Mouse (Mus musculus) adrenal gland, postnatal 0 days (tissue): ENCODE results near the gene Echdc1. TPM values are rescaled to one million over a fixed set of nuclear protein-coding genes. Genes with fewer than 3 reads are reported as not detected.

Experiments
- polyA plus RNA-seq: library from polyadenylated mRNA; unstranded; fragments of >200 nt; fragmentation: Nextera tagmentation; extraction: Ambion mirVana; gene quantifications from 2 replicates; pipeline ENCODE4 v1.2.1, GENCODE M21; 2015

The Echdc1 gene
- polyA plus RNA-seq, result 15.7 and 22.0 TPM in 2 replicates

DNA sequence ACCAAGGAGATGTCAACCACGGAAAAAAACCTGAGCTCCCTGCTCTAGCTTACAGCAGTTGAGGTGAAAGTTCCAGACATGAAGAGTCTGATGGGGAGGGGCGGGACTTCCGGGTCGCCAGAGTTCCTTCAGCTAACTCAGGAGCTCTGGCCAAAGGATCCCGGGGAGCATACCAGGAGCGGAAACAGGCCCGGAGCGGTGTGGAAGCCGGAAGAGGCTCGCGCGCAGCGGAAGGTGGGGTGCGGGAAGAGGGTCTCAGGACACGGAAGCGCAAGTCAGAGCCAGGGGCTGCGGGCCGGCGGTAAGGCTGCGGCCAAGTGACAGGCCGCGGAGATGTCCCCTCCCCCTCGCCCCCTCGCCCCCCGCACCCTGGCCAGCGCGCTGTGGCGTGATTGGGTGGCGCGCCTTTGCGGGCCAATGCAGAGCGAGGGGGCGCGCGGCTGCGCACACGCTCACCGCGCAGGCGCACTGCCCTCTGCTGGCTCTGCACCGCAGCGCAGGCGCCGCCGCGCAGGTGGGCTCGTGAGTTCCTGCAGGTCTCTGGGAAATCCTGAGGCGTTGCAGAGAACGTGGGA is at the start of gene Echdc1:
Gene Echdc1, plus strand, starts transcription at position 103 of the 575 bp plus-strand sequence.

DNA sequence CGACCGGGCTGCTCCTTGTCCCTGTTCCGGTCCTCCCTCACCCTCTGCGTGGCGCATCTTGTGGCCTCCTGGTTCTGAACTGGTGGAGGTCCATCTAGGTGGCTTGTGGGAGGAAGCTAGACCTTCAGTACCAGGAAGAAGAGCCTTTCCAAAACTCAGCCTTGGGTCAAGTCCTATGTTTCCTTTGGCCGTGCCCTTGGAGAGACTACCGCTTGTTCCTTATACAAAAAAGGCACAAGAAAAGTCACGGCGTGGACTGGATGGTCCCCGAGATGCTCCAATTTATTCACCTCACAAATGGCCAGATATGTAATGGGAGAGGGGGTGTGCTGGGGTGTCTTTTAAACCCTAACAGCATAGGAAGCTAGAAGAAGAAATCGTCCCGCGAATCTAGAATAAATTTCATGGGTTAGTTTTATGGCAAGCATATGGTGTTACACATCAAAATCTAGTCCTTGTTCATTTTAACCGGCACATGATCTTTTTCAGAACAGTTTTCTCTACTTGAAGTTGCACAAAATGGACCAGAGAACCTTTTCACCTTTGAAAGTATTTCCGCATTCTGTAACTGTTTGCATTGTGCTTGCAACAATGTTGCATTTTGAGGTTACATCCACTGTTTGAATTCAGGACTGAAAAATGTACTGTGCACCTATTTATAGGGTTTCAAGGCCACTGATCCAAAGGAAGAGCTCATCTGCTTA is 49.4 kb downstream of the Echdc1 start, which contains the start of gene Rnf146:
Gene Rnf146, minus strand, starts transcription at position 246 of the 704 bp plus-strand sequence.

Other genes with a start within 250 kb of the Echdc1 start
- gene Soga3, start 169.3 kb upstream of the Echdc1 start, polyA plus RNA-seq, result 15.7 and 20.9 TPM in 2 replicates
- 0.80 and 1.1 TPM in 2 replicates for gene Gm49353, start 114.2 kb upstream of the Echdc1 start, polyA plus RNA-seq
- 0.81 and 2.7 TPM in 2 replicates for gene 9330159F19Rik, start 101.6 kb upstream of the Echdc1 start, polyA plus RNA-seq
- 32.8 and 34.9 TPM in 2 replicates for gene Rnf146, start 49.3 kb downstream of the Echdc1 start, polyA plus RNA-seq
- 30.0 and 77.6 TPM in 2 replicates for gene Rspo3, start 222.7 kb downstream of the Echdc1 start, polyA plus RNA-seq